Mouse (Mus musculus): ENCODE results near the gene Dpp6.

The Dpp6 gene

GRCm38 (mm10) chr5:27275871-27276270, 458.9 kb downstream of the Dpp6 start:
- DNase-seq (ENCODE audit: low spot score in 2 of 2), result no peak

- DNase-seq (ENCODE audit: low spot score in 2 of 2), result no peak
These were observed 461.2 kb downstream of the Dpp6 start for GRCm38 (mm10) chr5:27278120-27278645.

GRCm38 (mm10) chr5:27286876-27287275, 469.9 kb downstream of the Dpp6 start:
- no peak for DNase-seq (ENCODE audit: low spot score in 2 of 2)

GRCm38 (mm10) chr5:27291378-27291777, 474.4 kb downstream of the Dpp6 start:
- DNase-seq (ENCODE audit: low spot score in 2 of 2), result no peak

GRCm38 (mm10) chr5:27292236-27292635, 475.2 kb downstream of the Dpp6 start:
- DNase-seq (ENCODE audit: low spot score in 2 of 2), result no peak

- DNase-seq (ENCODE audit: low spot score in 2 of 2), result no peak
These were observed 487.1 kb downstream of the Dpp6 start for GRCm38 (mm10) chr5:27304115-27304514.

GRCm38 (mm10) chr5:27306497-27307152, 489.6 kb downstream of the Dpp6 start:
- DNase-seq (ENCODE audit: low spot score in 2 of 2), result peak in 1 of 2 experiments; percentile 23

- no peak for DNase-seq (ENCODE audit: low spot score in 2 of 2)
These were observed 493.2 kb downstream of the Dpp6 start for GRCm38 (mm10) chr5:27310217-27310616.

GRCm38 (mm10) chr5:27316674-27317073, 499.7 kb downstream of the Dpp6 start:
- no peak for DNase-seq (ENCODE audit: low spot score in 2 of 2)

- no peak for DNase-seq (ENCODE audit: low spot score in 2 of 2)
These were observed 500.3 kb downstream of the Dpp6 start for GRCm38 (mm10) chr5:27317264-27317663.

- no peak for DNase-seq (ENCODE audit: low spot score in 2 of 2)
These were observed 500.8 kb downstream of the Dpp6 start for GRCm38 (mm10) chr5:27317832-27318231.

GRCm38 (mm10) chr5:27319731-27320130, 502.7 kb downstream of the Dpp6 start:
- DNase-seq (ENCODE audit: low spot score in 2 of 2), result no peak

- no peak for DNase-seq (ENCODE audit: low spot score in 2 of 2)
These were observed 506.1 kb downstream of the Dpp6 start for GRCm38 (mm10) chr5:27322895-27323792.

- DNase-seq (ENCODE audit: low spot score in 2 of 2), result peak; percentile 30 to 57
These were observed 507.4 kb downstream of the Dpp6 start for GRCm38 (mm10) chr5:27324346-27324928.

GRCm38 (mm10) chr5:27336698-27337097, 519.7 kb downstream of the Dpp6 start:
- no peak for DNase-seq (ENCODE audit: low spot score in 2 of 2)

- no peak for DNase-seq (ENCODE audit: low spot score in 2 of 2)
These were observed 522.4 kb downstream of the Dpp6 start for GRCm38 (mm10) chr5:27339196-27340030.

- DNase-seq (ENCODE audit: low spot score in 2 of 2), result no peak
These were observed 525.3 kb downstream of the Dpp6 start for GRCm38 (mm10) chr5:27342276-27342675.

- DNase-seq (ENCODE audit: low spot score in 2 of 2), result no peak
These were observed 526.6 kb downstream of the Dpp6 start for GRCm38 (mm10) chr5:27343626-27344025.

- DNase-seq (ENCODE audit: low spot score in 2 of 2), result no peak
These were observed 531.4 kb downstream of the Dpp6 start for GRCm38 (mm10) chr5:27348181-27349095.

GRCm38 (mm10) chr5:27357630-27358029, 540.6 kb downstream of the Dpp6 start:
- no peak for DNase-seq (ENCODE audit: low spot score in 2 of 2)

Measured in left cerebral cortex, adult 9 months (tissue).